Mouse (Mus musculus): ENCODE data around the gene Foxk1.

GRCm38 (mm10) chr5:142424627-142425349 lies 23.5 kb downstream of the Foxk1 start:
- no peak for TF ChIP-seq CTCF (IDR thresholded peaks at IDR 0.05; ENCODE audit: extremely low read depth, insufficient read depth, low read length)
- TF ChIP-seq POLR2A (IDR thresholded peaks at IDR 0.05; ENCODE audit: extremely low read depth, insufficient read depth, low read length), result 0 out of 2 replicates have a peak, but pooled peaks have one; percentile 21

Data from cortical plate, adult 2 months (tissue).